Mouse (Mus musculus): ENCODE data around the gene Slx4ip. TPM values are rescaled to one million over a fixed set of nuclear protein-coding genes. Genes with fewer than 3 reads are reported as not detected.
A peak's percentile ranks its signal among the peaks of the same experiment; 100 is the strongest.

Slx4ip gene
- polyA plus RNA-seq, 2 experiments: 3.4 to 5.3 TPM

DNA sequence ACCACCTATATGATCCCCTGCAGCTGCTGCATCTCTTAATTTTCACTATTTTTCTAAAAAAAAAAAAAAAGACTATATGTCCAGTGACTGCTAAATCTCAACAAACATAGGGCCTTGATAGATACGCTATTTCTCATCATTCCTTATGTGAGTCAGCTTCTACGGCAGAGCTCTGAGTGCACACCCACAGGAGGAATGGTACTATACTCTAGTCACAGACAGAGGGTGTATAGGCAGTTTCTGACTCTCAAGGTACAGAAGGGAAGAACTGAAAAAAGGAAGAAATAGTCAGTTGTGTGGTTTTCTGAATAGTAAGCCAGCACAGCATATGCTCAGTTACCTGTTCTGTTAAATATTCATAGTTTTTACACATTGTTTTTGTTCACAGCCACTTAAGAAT lies 123.4 kb downstream of the Slx4ip start:
- H3K9ac ChIP-seq (ENCODE audit: low read depth, low read length, severe bottlenecking): no peak overlapping the region
- no peaks in the 10 kb centered on the region for H3K36me3 ChIP-seq (ENCODE audit: control insufficient read depth, insufficient read depth, low read length)
- no peak overlapping the region for H3K4me2 ChIP-seq (replicated peaks; ENCODE audit: low read depth, low read length, severe bottlenecking)
- H3K4me3 ChIP-seq (replicated peaks; ENCODE audit: low read length): no peak overlapping the region
- DNase-seq (ENCODE audit: low spot score) (no peak), ATAC-seq (ENCODE audit: low FRiP score, low read depth) (no peak)
- no peaks in the 10 kb centered on the region for H3K4me1 ChIP-seq (ENCODE audit: control insufficient read depth, insufficient read depth, low read length)
- H3K27ac ChIP-seq (replicated peaks; ENCODE audit: low read depth, low read length): no peak overlapping the region
- no peak for TF ChIP-seq POLR2A (IDR thresholded peaks at IDR 0.05; ENCODE audit: borderline replicate concordance, extremely low read depth, insufficient read depth, insufficient read length)
- H3K27me3 ChIP-seq (ENCODE audit: control insufficient read depth, insufficient read depth, low read length): no peaks in the 10 kb centered on the region
- 77% methylated on average over 2 of the region's 2 CpGs for WGBS
- H3K9me3 ChIP-seq (ENCODE audit: control insufficient read depth, low read length): no peaks in the 10 kb centered on the region

DNA sequence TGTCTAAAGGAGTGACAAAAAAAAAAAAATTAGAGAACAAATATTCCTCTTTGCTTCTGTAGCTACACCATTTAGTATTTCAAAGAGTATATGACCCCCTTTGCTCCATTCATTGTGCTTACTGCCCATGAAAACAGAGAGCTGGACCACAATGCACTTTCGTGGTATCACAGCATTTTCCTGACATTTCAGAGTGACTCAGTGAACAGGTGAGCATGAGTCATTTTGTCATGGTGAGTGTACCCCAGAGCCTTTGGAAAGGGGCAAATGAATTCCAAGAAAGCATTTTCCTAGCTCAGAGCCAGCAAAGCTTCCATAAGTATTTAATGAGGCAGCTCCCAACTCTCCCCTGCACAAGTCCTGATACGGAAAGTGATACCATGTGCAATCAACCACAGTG lies 153.1 kb downstream of the Slx4ip start:
- no peaks in the 10 kb centered on the region for H3K36me3 ChIP-seq (ENCODE audit: control insufficient read depth, insufficient read depth, low read length)
- WGBS: 75% methylated on average over 2 of the region's 2 CpGs
- ATAC-seq (ENCODE audit: low FRiP score, low read depth) (no peak), DNase-seq (ENCODE audit: low spot score) (no peak)
- no peak overlapping the region for H3K9ac ChIP-seq (ENCODE audit: low read depth, low read length, severe bottlenecking)
- no peak overlapping the region for H3K4me2 ChIP-seq (replicated peaks; ENCODE audit: low read depth, low read length, severe bottlenecking)
- TF ChIP-seq POLR2A (IDR thresholded peaks at IDR 0.05; ENCODE audit: borderline replicate concordance, extremely low read depth, insufficient read depth, insufficient read length): no peak
- no peak overlapping the region for H3K27ac ChIP-seq (replicated peaks; ENCODE audit: low read depth, low read length)
- no peak overlapping the region for H3K4me3 ChIP-seq (replicated peaks; ENCODE audit: low read length)
- no peaks in the 10 kb centered on the region for H3K27me3 ChIP-seq (ENCODE audit: control insufficient read depth, insufficient read depth, low read length)
- H3K4me1 ChIP-seq (ENCODE audit: control insufficient read depth, insufficient read depth, low read length): no peaks in the 10 kb centered on the region
- H3K9me3 ChIP-seq (ENCODE audit: control insufficient read depth, low read length): no peaks in the 10 kb centered on the region

DNA sequence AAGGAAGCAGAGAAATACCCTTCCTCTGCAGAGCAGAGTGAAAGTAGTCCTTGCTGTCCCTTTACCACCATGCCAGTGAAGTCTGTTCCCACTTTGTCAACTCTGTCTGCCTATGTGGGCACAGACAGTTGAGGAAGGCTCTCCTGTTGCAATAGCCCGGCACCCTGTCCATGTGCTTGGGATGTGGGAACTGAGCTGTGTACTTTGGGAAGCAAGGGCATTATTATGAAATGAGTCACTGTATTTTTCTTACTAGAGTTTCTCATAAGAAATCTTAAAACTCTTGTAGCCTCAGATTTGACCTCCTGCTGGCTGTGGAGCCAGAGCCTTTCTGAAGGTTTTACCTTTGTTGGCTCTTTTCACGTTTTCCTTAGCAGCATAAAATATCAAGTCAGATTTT lies 158.3 kb downstream of the Slx4ip start:
- no peaks in the 10 kb centered on the region for H3K27me3 ChIP-seq (ENCODE audit: control insufficient read depth, insufficient read depth, low read length)
- H3K9me3 ChIP-seq (ENCODE audit: control insufficient read depth, low read length): no peaks in the 10 kb centered on the region
- TF ChIP-seq POLR2A (IDR thresholded peaks at IDR 0.05; ENCODE audit: borderline replicate concordance, extremely low read depth, insufficient read depth, insufficient read length): no peak
- DNase-seq (ENCODE audit: low spot score): peak; percentile 4
- H3K36me3 ChIP-seq (ENCODE audit: control insufficient read depth, insufficient read depth, low read length): no peaks in the 10 kb centered on the region
- H3K9ac ChIP-seq (ENCODE audit: low read depth, low read length, severe bottlenecking): no peak overlapping the region
- H3K27ac ChIP-seq (replicated peaks; ENCODE audit: low read depth, low read length): no peak overlapping the region
- no peak for ATAC-seq (ENCODE audit: low FRiP score, low read depth)
- H3K4me1 ChIP-seq (ENCODE audit: control insufficient read depth, insufficient read depth, low read length): no peaks in the 10 kb centered on the region
- 60% methylated on average over 2 of the region's 2 CpGs for WGBS
- no peak overlapping the region for H3K4me3 ChIP-seq (replicated peaks; ENCODE audit: low read length)
- H3K4me2 ChIP-seq (replicated peaks; ENCODE audit: low read depth, low read length, severe bottlenecking): no peak overlapping the region

DNA sequence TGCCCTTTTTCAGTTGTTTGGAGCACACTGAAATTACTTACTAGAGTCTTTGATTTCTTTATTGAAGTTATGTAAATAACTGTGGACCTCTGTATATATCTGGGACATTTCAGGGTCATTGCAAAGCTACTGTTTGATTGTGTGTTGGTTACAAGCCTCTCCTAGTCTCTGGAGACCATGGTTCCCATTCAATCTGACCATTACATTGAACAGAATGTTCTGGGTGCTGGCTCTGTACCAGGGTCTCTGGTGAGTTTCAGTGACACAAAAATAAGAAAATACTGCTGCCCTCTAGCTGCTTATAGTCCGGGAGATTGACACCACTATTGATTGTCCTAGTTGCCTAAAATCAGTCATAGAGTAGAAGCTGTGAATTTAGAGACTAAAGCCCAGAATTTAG lies 158.9 kb downstream of the Slx4ip start:
- no peak for TF ChIP-seq POLR2A (IDR thresholded peaks at IDR 0.05; ENCODE audit: borderline replicate concordance, extremely low read depth, insufficient read depth, insufficient read length)
- no peak overlapping the region for H3K27ac ChIP-seq (replicated peaks; ENCODE audit: low read depth, low read length)
- DNase-seq (ENCODE audit: low spot score) (no peak), ATAC-seq (ENCODE audit: low FRiP score, low read depth) (no peak)
- H3K9ac ChIP-seq (ENCODE audit: low read depth, low read length, severe bottlenecking): no peak overlapping the region
- H3K4me3 ChIP-seq (replicated peaks; ENCODE audit: low read length): no peak overlapping the region
- no peak overlapping the region for H3K4me2 ChIP-seq (replicated peaks; ENCODE audit: low read depth, low read length, severe bottlenecking)
- no peaks in the 10 kb centered on the region for H3K27me3 ChIP-seq (ENCODE audit: control insufficient read depth, insufficient read depth, low read length)
- WGBS: 84% methylated on average over 1 of the region's 1 CpGs
- no peaks in the 10 kb centered on the region for H3K36me3 ChIP-seq (ENCODE audit: control insufficient read depth, insufficient read depth, low read length)
- H3K9me3 ChIP-seq (ENCODE audit: control insufficient read depth, low read length): no peaks in the 10 kb centered on the region
- no peaks in the 10 kb centered on the region for H3K4me1 ChIP-seq (ENCODE audit: control insufficient read depth, insufficient read depth, low read length)

DNA sequence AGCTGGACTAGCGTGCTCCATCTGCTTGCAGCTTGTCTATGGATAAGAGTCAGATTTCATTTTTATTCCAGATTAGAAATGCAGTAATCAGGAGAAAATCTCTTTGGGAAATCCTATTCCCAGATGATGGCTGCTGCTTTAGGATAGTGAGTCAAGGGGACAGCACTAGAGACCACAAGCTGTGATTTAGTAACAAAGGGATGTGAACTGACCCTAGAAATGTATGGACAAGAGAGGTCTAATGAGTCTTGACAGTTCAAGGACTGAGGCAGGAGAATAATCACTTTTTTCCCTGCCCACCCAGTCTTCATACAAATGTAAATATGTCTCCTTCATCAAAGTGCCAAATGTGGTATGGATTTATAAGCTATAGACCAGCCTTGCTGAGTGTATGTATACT lies 172.8 kb downstream of the Slx4ip start:
- 91% methylated on average over 1 of the region's 1 CpGs for WGBS
- no peak for ATAC-seq (ENCODE audit: low FRiP score, low read depth)
- H3K27ac ChIP-seq (replicated peaks; ENCODE audit: low read depth, low read length): no peak overlapping the region
- no peak overlapping the region for H3K4me3 ChIP-seq (replicated peaks; ENCODE audit: low read length)
- H3K27me3 ChIP-seq (ENCODE audit: control insufficient read depth, insufficient read depth, low read length): no peaks in the 10 kb centered on the region
- no peak for DNase-seq (ENCODE audit: low spot score)
- H3K4me2 ChIP-seq (replicated peaks; ENCODE audit: low read depth, low read length, severe bottlenecking): no peak overlapping the region
- no peaks in the 10 kb centered on the region for H3K4me1 ChIP-seq (ENCODE audit: control insufficient read depth, insufficient read depth, low read length)
- H3K9me3 ChIP-seq (ENCODE audit: control insufficient read depth, low read length): no peaks in the 10 kb centered on the region
- no peak overlapping the region for H3K9ac ChIP-seq (ENCODE audit: low read depth, low read length, severe bottlenecking)
- no peaks in the 10 kb centered on the region for H3K36me3 ChIP-seq (ENCODE audit: control insufficient read depth, insufficient read depth, low read length)
- TF ChIP-seq POLR2A (IDR thresholded peaks at IDR 0.05; ENCODE audit: borderline replicate concordance, extremely low read depth, insufficient read depth, insufficient read length): no peak

DNA sequence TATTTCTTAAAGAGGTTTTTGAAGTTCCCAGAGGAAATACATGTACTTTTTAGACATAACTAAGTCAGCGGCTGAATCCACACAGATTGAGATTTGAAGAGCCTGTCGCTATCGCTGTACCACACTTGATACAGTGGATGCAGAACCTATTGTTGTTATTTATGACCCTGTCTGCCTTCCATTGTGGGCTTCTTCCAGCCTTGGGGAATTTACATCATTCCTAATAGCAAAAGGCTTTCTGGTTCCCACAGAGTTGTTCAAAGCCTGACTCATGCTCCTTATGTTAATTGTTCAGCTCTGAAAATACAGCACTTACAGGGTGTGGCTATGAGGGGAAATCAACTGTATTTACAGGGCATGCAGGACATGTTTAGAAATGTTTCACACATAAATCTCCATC lies 173.5 kb downstream of the Slx4ip start:
- no peaks in the 10 kb centered on the region for H3K9me3 ChIP-seq (ENCODE audit: control insufficient read depth, low read length)
- no peak overlapping the region for H3K9ac ChIP-seq (ENCODE audit: low read depth, low read length, severe bottlenecking)
- H3K36me3 ChIP-seq (ENCODE audit: control insufficient read depth, insufficient read depth, low read length): no peaks in the 10 kb centered on the region
- WGBS: 85% methylated on average over 3 of the region's 3 CpGs
- no peaks in the 10 kb centered on the region for H3K27me3 ChIP-seq (ENCODE audit: control insufficient read depth, insufficient read depth, low read length)
- no peak for ATAC-seq (ENCODE audit: low FRiP score, low read depth)
- H3K27ac ChIP-seq (replicated peaks; ENCODE audit: low read depth, low read length): no peak overlapping the region
- no peak for DNase-seq (ENCODE audit: low spot score)
- TF ChIP-seq POLR2A (IDR thresholded peaks at IDR 0.05; ENCODE audit: borderline replicate concordance, extremely low read depth, insufficient read depth, insufficient read length): no peak
- no peaks in the 10 kb centered on the region for H3K4me1 ChIP-seq (ENCODE audit: control insufficient read depth, insufficient read depth, low read length)
- no peak overlapping the region for H3K4me2 ChIP-seq (replicated peaks; ENCODE audit: low read depth, low read length, severe bottlenecking)
- H3K4me3 ChIP-seq (replicated peaks; ENCODE audit: low read length): no peak overlapping the region
